Mouse (Mus musculus) thymus, postnatal 10 days (tissue): ENCODE data around the gene Camk2b.
A peak's percentile ranks its signal among the peaks of the same experiment; 100 is the strongest.

Experiments
- DNase-seq, 2 experiments: peaks; one replicate each; pipeline ENCODE4 v3.0.0; 2021; ENCODE audit warnings: low spot score in 2 of 2

Gene Camk2b

DNA sequence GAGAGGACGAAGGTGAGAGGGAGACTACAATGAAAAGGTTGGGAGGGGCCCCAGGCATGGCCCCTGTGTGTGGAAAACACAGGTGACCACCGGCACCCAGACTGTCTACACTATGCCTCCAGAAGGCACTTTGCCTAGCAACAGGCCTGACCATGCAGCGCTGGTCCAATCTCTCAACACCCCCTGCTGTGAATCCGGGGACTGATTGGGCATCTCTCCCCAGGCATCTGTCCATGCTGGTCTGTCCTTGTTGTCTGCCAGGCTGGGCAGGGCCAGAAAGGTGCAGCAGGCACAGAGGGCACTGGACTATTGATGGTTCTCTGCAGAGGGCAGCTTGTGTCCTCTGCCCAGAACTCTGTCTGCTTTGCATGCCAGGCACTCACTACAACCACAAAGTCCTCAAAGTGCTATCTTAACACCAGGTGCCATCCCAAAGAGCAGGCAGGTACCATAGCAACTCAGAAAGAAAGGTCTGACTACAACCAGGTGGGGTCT, 16.0 kb downstream of the Camk2b start:
- no peak for DNase-seq

- DNase-seq = no peak
Measured at GRCm38 (mm10) chr11:6048208-6048607, 18.0 kb downstream of the Camk2b start.

DNA sequence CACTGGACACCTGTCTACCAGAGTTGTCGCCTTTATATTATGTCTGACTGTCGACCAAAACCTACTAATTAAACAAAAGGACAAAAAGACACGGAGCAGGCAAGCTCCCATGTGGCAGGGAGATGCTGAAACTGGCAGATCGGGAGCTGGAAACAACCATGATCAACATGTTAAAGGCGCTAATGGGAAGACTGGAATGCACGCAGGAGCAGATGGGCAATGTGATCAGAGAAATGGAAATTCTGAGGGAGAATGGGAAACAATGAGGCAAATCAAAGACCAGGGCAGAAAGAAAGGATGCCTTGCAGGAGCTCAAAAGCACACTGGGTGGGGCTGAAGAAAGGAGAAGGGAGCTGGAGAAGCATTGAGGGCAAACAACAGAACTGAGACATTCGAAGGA, 27.2 kb downstream of the Camk2b start:
- no peak for DNase-seq

DNA sequence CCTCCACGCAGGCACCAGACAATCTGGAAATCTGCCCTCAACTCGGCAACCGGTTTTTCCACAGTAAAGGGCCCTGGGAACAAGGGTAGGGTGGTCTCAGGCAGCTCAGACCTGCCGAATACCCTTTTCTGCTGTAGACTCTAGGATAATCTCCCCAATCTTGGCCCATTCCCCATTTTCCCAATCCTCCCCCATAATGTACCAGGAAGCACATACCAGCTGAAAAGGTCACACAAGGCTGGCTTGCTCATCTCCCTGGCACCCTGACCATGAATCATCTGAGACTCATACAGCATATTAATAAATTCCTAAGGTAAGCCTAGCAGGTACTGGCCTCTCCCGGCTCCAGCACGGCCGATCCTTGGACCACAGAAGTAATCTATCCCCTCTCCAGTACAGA, 28.5 kb downstream of the Camk2b start:
- no peak for DNase-seq

- no peak for DNase-seq
Measured at GRCm38 (mm10) chr11:6037198-6037597, 29.0 kb downstream of the Camk2b start.

DNA sequence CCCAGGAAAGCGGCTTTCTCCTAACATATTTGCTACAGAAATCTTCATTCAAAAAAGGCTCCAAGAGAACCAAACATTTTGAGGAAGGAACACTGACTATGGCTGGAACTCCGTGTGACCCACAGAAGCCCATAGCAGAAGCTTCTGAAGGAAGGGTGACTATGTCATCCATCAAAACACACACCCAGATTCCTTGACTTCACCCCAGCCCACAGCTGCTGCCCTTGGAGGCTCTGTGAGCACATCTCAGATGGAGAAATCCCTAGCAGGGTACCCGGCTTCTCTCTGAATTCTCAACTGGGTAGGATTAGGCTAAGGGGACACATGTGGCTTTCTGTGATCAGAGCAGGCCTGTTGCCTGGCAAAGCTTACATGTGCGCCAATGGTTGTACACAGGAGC, 29.7 kb downstream of the Camk2b start:
- DNase-seq = no peak

DNA sequence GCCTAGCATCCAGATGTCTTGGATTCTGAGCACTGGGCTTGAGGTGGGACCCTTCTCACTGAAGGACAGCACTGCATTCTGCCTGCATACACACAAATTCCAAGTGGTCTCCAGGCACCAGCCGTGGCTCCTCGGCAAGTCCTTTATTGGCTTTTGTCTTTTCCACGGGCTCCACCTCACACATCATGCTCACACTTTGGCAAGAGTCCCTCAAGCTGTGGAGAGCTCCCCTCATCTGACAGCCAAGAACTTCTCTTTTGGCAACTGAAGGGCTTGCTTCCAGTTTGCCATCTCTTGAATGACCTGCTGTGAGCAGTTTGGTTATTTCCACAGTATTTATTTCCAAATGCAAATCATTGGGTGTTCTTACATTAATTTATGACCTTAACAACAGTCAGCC, 30.6 kb downstream of the Camk2b start:
- no peak for DNase-seq

DNA sequence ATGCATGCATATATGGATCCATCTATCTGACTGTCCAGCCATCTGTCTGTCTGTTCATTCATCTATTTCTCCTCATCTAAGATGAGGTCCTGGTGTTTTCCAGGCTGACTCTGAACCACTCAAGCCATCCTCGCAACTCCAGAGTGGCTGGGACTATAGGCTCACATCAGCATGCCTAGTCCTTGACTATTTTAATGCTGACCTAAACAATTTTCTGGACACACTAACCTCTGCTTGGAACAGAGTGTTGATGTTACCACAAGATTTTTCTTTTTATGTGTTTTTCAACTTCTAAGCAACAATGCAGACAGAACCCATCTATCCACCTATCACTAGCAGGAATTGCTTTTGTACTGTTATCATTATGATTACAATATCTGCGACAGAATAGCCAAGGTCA, 31.4 kb downstream of the Camk2b start:
- DNase-seq = no peak

DNA sequence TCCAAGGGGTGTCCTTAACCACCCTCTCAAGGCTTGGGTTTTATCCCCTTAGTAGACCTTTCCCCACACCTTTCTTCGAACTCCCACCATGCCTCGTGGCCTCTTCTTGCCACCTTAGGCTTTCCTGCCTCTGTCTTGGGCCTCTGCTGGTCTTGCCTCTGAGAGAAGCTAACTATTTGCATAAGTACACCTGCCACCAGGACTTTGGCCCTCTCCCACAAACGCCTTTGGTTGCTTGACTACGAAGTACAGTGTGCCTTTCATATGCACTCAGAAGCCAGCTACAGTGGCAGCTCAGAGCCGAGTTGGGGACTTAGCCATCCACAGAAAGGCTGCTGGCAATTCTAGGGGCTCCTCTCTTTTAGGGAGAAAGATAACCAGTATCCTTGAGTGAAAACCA, 32.4 kb downstream of the Camk2b start:
- no peak for DNase-seq

- DNase-seq = peak; percentile 65 to 84
Measured at GRCm38 (mm10) chr11:6033147-6033546, 33.0 kb downstream of the Camk2b start.

DNA sequence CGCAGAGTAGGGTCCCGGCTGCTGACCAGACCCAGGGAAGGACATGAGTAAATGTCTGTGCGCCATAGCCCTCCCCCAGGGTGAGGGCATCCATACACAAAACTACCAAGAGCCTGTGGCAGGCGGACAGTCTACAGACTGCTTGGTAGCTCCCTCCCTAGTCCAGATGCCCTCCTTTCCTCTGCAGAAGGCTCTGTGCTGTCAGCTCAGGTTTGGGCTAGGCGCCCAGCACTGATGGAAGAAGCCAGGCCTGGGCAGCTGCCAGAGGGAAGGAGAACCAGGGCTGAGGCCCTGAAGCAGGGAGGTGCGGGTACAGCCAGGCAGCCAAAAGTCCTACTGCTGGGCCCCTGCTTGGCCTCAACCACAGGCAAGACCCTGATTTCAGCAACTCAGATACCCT, 35.5 kb downstream of the Camk2b start:
- no peak for DNase-seq

- no peak for DNase-seq
Measured at GRCm38 (mm10) chr11:6029790-6030189, 36.4 kb downstream of the Camk2b start.

DNA sequence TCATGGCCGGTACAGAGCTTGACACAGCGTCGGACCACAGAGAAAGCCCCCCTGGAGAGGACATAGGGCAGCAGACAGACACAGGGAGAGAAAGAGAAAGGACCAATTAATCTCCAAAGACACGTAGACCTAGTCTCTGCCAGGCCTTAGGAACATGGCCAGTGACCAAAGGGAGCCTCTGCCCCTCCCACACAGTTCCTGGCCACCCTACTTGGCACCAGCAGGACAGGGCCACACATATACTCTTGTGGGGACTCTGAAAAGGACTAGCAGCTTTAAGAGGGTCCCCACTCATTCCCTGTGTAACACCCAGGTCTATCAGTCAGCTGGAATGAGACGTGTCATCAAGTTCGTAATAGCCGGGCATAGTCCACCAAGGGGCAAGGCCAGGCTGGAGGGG, 37.3 kb downstream of the Camk2b start:
- DNase-seq = no peak

DNA sequence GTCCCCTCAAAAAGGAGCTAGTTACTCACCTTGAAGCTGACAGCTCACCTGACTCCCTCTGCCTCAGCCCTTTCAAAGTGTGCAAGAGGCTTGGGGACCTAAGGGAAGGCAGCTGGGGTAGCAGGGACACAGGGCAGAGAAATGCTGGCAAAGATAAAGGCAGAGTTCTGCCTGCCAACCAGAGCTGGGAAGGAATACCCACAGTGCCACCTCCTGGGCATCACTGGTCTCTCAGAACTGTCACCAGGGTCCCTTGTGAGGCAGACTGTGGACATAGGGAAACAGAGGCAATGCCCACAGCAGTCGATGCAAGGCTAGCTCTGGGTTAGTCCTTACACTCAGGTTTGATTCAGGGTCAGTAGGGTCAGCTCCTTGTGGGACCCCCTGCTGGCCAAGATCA, 39.8 kb downstream of the Camk2b start:
- peak; percentile 31 to 68 for DNase-seq

- DNase-seq = no peak
Measured at GRCm38 (mm10) chr11:6024923-6025652, 41.1 kb downstream of the Camk2b start.

GRCm38 (mm10) chr11:6020897-6021839, 45.0 kb downstream of the Camk2b start:
- DNase-seq = no peak

GRCm38 (mm10) chr11:6020360-6020759, 45.8 kb downstream of the Camk2b start:
- DNase-seq = no peak

DNA sequence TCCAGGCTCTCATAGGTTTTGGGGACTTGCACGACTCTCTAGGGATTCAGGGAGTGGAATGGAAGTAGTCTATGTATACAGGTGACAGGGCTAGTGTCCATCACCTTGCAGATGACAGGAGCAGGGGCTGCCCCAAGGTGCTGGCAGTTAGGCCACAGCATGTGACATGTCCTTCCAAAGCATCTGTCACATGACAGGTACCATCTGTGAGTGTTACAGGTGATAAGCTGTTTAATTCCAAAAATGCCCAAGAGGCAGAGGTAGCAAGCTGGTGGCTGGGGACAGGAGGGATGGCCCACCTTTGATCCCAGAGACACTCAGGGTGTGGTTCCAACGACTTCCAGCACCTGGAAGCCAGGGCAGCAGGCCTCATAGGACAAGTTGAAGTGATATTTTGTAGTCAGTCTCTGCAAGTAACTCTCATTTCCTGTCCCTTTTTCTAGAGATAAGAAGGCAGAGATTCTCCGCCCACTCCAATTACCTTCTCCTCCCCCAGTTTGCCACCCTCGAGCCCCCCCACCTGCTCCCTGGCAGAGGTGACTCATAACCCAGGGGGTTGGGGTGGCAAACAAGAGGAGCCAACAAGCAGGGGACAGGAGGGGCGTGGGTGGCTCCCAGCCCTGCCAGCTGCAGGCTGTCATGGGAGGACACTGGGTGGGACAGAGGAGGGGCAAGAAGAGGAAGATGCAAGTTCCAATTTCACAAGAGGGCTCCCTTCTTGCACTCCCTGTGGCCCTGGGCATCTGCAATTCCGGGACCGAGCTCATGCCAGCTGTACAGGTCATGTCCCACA, 47.7 kb downstream of the Camk2b start:
- DNase-seq = peak; percentile 69 to 76

GRCm38 (mm10) chr11:6017484-6018140, 48.5 kb downstream of the Camk2b start:
- peak; percentile 63 to 72 for DNase-seq

GRCm38 (mm10) chr11:6016797-6017395, 49.3 kb downstream of the Camk2b start:
- DNase-seq = peak in 1 of 2 experiments; percentile 41

DNA sequence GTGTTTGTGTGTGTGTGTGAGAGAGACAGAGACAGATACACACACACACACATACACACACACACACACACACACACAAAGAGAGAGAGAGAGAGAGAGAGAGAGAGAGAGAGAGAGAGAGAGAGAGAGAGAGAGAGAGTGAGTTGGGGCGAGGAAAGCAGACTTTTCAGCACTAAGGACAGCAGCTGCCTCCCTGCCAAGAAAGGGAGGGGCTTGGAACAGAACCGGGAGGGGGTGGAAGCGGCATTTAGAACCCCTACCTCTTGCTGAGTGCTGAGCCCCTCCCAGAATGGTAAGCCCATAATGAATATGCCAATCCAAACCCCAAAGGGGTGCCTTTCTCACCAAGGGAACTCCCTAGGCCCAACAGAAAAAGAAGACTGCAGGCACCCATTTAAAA, 49.8 kb downstream of the Camk2b start:
- peak; percentile 32 to 52 for DNase-seq
